Mouse (Mus musculus) left cerebral cortex, postnatal 10 days (tissue): Measurements from ENCODE around the gene Sppl3. TPM values are rescaled to one million over a fixed set of nuclear protein-coding genes. Genes with fewer than 3 reads are reported as not detected.
A peak's percentile ranks its signal among the peaks of the same experiment; 100 is the strongest.
"Not testable (repeated sequence)": the region's sequence is repeated elsewhere in the genome, so short reads cannot be mapped to it uniquely, and the experiment has no call there.

Source experiments
- DNase-seq, 2 experiments: peaks; one replicate each; pipeline ENCODE4 v3.0.0; 2021 to 2022; ENCODE audit warnings: low spot score in 2 of 2, mixed read lengths in 1 of 2; ENCODE audit errors: extremely low spot score in 1 of 2
- intact Hi-C: fragments of 180-260 bp; cut with DNase I; formaldehyde crosslinking; loops from one replicate; pipeline ENCODE4 v1.15.1; 2025
- total RNA-seq, 2 experiments: library from RNA; stranded (reverse); gene quantifications; 2 replicates each; pipeline ENCODE4 v1.2.3; 2021

The Sppl3 gene
- total RNA-seq, 2 experiments from 2014 or later, result 112 to 115 TPM

DNA sequence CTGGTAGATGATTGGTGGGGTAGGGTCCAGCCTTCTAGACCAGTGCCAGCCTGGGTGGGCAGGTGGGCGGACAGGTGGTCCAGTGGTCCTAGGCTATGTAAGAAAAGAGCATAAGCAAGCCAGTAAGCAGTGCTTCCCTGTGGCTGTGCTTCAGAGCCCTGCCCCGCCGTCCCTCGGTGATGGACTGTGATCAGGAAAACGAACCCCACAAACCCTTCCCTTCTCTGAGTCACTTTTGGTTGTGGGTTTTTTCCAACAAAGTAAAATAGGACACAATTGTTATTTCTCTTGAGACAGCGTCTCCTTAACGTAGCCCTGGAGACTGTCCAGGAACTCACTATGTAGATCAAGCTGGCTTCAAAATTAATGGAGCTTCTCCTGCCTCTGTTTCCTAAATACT is 52.5 kb downstream of the Sppl3 start:
- DNase-seq, result no peak
- intact Hi-C loops, result no loop called here

DNA sequence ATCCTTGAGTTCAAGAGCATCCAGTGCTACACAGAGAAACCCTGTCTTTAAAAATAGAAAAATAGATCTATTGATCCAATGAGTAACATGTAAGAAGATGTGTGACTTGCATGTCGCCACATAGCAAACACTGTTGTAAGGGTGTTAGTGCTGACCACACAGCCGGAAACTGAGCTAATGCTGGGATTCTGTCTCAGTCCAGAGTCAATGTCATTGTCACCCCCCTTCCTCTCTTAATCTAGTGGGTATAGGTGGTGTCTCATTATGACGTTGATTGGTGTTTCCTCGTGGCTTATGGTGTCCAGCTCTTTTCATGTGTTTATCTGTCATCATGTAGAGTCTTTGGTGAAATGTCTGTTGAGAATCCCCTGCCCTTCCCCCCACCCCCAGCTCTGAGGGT is 55.3 kb downstream of the Sppl3 start:
- DNase-seq, result no peak
- intact Hi-C loops, result loop anchor here (5.0 kb wide), 1 partner anchor 54 kb away; the partner anchor contains the start of gene Sppl3

DNA sequence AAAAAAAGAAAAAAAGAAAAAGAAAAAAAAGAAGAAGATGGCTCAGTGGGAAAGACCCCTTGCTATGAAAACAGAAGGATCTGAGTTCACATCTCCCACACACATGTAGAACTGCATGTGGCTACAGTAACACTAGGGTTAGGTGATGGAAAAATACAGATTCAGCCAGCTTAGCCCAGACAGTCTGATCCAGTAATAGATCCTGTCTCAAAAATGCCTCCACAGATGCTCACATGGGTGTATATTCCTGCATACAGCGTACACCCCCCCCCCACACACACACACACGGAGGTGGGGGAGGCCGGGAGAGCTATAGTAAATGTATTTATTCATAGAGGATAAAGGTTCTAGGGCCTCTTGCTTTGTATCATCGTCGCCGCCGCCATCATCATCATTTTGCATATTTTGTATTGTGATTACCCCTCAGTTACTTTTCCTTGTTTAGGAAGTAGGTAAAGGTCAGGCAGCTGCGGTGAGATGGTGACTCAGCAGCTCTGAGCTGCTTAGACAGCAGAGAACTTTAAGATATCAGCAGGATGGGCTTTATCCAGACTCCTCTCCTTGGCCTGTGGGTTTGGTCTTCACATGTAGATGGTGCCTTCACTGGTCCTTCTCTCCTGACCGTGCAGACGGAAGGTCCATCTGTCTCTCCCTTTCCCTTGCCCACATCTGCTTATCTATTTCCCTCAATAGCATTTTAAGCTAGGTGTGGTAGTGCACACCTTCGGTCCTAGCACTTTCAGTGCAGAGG is 57.9 kb downstream of the Sppl3 start:
- intact Hi-C loops, result loop anchor here (5.0 kb wide), 1 partner anchor 57 kb away; the partner anchor contains the start of gene Sppl3
- DNase-seq, result no peak

DNA sequence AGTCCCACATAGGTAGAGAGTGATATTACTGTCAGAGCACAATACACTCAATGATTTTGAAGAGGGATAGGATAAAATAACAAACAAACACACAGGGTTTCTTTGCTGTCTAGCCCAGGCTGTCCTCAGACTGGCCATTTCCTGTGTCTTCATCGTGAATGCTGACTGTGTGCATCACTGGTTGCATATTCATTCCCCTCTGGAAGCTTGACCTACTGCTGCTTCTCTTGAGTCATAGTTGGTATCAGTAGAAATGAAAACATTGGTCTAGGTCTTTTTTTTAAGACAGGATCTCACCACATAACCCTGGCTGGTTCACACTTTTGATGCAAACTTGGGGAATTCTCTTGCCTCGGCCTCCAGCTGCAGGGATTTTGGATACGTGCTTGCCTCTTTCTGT is 58.7 kb downstream of the Sppl3 start:
- DNase-seq, result no peak
- intact Hi-C loops, result loop anchor here (5.0 kb wide), 1 partner anchor 57 kb away; the partner anchor contains the start of gene Sppl3

DNA sequence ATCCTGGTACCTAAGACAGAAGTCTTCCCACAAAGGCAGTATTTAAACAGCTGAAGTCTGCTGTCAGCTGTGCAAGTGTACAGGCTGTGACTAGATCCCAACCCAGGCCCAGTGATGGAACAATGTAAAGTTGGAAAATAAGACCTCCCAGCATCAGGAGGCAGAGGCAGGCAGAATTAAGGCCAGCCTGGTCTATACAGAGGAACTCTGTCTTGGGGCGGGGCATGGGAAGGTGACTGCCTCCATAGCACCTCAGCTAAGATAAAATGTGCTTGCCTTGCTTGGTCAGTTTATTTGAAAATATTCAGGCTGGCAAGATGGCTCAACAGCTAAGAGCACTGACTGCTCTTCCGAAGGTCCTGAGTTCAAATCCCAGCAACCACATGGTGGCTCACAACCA is 59.5 kb downstream of the Sppl3 start:
- DNase-seq, result no peak
- intact Hi-C loops, result no loop called here

DNA sequence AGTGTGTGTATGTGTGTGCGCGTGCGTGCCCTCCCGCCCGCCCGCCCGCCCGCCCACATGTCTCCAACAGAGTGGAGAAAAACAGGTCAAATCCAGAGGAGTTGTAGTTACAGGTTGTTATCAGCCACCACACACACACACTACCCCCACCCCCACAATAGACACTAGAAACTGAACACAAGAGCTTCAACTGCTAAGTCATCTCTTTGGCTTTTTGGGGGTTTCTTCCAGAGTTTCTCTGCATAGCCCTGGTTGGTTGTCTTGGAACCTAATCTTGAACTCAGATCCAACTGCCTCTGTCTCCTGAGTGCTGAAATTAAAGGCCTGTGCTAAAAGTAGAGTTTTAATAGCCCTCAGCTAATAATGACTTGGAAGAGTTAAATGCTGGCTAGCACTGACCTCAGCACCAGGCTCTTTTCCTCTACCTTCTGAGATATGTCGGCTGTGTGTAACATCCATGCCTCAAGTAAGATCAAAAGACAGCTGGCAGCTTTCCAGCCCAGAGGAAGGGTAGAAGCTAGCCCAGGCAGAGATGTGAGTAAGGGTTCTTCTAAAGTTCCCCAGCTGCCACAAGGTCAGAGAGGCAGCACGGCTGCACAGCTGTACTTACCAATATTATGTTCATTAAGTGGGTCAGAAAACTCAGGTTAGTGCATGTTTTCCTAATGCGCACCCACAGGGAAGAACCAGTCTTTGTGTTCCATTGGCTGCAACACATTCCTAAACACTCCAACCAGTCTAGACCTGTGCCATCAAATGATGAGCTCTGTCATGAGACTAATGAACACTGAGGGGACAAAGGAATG is 60.4 kb downstream of the Sppl3 start:
- peak in 1 of 2 experiments; percentile 40 for DNase-seq
- intact Hi-C loops, result no loop called here

DNA sequence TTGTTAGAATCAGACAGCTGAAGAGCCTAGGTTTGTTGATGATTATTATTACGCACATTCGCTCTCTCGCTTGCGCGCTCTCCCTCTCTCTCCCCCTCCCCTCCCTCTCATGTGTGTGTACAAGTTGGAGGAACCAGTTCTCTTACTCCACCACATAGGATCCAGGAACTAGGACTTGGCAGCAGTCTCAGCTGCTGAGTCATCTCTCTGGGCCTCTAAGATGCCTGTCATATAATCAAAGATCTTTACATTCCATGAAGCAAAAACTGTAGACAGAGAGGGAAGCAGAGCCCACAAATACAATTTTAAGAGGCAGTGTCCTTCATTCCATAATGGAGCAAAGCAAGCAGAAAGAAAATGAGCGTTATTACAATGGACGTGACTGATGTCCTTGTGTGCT is 61.2 kb downstream of the Sppl3 start:
- peak; percentile 37 to 49 for DNase-seq
- intact Hi-C loops, result no loop called here

DNA sequence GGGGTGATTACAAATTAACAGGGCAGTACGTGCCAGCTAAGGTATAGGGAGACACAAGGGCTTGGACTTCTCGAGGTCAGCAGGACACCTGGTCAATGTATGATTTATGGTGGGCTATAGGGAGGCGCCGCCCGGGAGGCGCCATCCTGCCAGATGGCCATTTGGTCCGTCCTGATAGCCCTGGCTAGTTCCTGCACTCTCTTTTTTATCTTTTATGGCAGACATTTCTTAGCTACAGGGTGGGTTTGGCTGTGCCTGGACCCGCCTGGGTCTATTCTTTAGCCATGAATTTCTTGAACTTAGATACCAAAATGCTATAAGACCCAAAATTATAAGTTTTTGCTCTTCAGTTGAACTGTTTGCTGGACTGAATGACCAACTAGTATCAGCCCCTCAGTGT is 62.4 kb downstream of the Sppl3 start:
- intact Hi-C loops, DNase-seq: not testable (repeated sequence)

DNA sequence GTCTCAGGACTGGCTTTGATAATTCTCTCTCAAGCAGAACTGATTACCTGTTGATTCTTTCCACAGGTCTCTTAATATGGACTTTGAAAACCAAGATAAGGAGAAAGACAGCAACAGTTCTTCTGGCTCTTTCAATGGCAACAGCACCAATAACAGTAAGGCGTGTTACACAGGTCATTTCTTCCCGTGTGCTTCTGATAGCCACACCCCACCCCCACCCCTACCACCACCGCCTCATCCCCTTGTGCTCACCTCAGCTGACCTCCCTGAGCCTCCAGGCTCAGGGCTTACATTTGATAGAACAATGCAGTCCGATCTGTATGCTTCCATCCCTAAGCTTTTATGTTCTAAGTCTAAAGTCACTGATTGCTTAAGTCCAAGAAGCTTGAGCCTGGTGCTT is 63.8 kb downstream of the Sppl3 start:
- intact Hi-C loops, result no loop called here
- DNase-seq, result no peak

DNA sequence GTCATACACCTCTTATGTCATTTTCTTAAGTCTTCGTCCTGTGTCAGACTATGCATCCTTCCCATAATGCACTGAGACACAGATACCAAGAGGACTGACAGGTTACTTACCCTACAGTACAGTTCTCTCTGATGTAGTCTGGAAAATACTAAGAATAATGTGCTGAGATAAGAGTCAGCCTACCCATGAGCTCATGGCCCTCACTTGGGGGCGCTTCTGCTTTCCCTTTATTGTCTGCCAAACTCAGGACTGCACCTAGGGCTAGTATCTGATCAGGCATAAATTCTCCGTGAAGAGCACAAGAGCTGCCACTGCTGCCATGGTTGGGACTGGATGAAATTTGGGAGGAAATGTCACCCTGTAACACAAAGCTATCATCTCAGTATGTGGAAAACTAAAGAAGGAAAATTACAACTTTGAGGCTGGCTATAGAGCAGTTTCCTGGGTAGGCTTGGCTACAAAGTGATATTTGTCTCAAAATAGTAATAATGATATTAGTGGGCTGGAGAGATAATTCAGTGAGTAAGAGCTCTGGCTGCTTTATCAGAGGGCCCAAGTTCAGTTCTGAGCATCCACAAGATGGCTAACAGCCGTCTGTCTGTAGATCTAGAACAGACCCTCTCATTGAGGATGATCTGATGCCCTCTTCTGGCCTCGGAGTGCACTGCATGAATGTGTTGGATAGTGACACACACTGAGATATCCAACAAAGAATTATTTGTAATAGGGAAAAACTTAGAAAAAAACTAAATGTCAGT is 65.4 kb downstream of the Sppl3 start:
- intact Hi-C loops, result loop anchor here (1.0 kb wide), 1 partner anchor 97 kb away; no protein-coding TSS in a partner anchor
- DNase-seq, result peak; percentile 36 to 65

DNA sequence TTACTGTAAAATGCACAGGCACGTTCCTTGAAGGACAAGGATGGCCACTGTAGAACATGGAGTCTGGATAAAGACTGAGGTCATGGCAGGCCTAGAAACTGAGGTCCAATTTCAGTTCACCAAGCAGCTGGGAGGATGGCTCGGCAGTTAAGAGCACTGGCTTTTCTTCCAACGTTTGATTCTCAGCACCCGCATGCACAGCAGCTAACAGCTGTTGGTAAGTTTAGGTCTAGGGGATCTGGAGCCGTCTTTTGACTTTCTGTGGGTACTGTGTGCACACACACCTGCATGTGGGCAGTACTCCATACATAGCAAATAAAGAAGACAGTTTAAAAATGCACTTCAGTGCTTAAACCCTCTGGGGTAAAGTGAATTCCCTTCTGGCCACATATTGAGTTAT is 70.7 kb downstream of the Sppl3 start:
- intact Hi-C loops, result no loop called here

DNA sequence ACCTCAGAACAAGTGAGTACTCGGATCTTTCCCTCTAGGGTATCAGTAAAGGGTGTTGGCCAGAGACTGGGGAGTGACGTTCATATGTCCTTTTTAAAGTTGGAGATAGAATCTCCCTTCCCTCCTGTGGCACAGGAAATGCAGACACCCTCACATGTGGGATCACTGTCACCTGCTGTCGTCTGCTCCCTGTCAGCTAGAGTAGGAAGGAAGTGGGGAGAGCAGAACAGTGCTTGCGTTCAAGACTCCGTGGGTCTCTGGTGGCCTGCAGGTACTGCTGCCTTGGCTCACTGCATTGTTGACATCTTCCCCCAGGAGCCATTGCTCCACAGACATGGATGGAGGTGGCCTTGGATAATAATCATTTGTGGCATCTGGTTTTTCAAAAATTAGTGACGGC is 72.6 kb downstream of the Sppl3 start:
- intact Hi-C loops, result no loop called here
- DNase-seq, result no peak

More for the DNA sequence above, 70.7 kb downstream of the Sppl3 start:
- DNase-seq, result no peak

DNA sequence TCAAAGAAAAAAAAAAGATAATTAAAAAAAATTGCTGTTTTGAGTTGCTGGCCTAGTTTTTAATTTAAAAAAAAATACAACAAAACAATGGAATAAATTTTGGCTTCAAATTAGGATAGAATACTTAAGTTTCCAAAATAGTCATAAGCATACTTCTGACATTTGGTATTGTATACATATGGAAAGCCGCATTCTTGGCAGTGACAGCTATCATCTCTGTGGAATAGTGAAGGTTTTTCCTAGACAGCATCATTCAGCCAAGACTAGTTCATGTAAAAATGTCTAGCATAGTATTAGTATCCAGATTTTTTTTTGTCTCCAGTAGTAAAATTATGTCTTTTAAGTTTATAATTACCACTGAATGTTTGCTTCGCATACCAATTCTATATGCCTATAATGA is 74.7 kb downstream of the Sppl3 start:
- intact Hi-C loops, result no loop called here
- DNase-seq, result no peak

DNA sequence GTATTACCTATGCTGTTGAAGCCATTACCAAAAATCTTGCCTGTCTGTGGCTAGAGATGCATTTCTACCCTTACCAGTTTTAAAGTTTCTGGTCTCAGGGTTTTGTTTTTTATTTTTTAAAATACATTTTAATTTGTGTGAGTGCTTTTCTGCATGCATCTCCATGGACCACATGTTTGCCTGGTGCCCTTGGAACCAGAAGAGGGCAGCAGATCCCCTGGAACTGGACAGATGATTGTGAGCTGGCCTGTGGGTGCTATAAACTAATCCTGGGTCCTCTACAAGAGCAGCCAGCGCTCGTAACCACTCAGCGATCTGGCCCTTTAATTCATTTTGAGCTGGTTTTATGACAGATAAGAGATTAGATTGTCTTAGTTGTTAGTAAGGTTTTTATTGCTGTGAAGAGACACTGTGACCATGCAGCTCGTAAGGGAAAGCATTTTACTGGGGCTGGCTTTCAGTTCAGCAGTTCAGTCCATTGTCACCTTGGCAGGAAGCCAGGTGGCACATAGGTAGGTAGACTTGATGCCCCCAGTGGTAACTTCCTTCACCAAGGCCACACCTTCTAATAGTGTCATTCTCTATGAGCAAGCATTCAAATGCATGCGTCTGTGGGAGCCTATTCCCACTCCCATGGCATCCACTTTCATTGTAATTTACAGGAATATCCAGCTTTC is 78.8 kb downstream of the Sppl3 start:
- DNase-seq, result no peak

DNA sequence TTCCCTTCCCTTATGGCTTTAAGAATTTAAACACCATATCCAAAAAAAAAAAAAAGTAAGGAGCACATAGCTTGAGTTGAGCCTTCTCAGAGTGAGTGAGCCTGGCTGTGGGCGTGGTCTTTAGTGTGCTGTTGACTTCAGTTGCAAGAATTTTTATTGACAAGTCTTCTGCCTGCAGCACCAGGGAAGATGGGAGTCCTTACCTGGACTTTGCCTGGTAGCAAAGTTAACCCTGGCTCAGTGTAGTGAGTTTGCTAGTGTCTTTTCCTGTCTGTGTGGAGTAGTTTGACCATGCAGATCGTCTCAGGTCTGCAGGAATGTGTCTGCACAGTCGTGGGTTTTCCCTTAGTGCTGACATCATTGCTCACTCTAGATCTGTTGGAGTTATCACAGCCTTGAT is 80.1 kb downstream of the Sppl3 start:
- DNase-seq, result no peak
- intact Hi-C loops, result no loop called here

More for the DNA sequence above, 78.8 kb downstream of the Sppl3 start:
- intact Hi-C loops, result no loop called here

DNA sequence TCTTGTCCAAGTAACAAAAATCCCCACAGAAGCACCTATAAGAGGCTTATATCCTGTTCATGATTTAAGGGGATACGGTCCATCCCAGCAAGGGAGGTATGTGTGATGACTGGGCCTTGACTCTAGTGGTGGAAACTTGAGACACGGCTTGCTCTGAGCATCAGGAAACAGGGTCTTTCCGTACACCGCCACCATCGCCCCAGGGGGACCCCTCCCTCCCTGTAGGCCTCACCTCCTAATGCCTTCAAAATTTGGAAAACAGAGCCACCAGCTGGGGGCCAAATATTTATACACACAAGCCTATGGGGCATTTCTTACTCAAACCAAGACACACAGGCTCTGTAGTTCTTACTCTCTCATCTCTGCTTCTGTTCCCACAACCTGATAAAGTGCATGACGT is 80.8 kb downstream of the Sppl3 start:
- DNase-seq, result no peak
- intact Hi-C loops, result no loop called here

DNA sequence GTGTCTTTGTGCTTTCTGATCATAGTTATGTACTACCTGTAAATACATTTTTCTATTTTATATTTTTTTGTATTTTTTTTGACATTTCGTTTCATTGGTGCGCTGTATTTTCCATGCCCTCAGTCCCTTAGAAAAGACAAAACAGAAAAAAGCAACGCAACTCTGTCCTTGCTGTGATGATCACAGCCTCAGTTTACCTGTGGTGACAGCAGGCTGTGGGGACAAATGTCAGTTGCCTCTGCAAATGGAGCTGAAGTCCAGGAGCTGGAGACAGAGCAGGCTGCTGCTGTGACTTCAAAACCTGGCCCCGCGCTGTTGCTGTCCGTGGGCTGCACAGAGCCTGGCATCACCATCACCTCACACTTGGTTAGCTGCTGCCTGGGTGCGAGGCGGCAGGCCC is 87.3 kb downstream of the Sppl3 start, which contains the start of gene Gm10401:
Gm10401 (minus strand) TSS at position 101 of the 400 bp plus-strand sequence.
- no peak for DNase-seq
- intact Hi-C loops, result no loop called here

DNA sequence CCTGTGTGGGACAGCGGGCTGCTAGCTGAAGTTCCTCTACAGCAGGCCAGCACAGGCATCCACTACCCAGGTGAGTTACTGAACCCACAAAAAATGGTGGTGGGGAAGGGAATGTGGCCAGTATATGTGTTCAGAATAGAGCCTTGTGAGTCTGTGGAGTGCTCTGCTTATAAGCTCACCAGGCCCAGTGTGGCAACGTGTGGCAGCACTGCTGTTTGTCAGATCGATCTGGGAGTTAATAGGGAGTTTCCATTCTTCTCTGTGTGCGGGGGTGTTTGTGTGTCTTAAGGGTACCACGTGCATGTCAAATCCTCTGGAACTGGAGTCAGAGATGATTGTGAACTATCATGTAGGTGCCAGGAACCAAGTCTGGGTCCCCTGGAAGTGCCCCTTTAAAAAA is 88.6 kb downstream of the Sppl3 start:
- no peak for DNase-seq
- intact Hi-C loops, result no loop called here

DNA sequence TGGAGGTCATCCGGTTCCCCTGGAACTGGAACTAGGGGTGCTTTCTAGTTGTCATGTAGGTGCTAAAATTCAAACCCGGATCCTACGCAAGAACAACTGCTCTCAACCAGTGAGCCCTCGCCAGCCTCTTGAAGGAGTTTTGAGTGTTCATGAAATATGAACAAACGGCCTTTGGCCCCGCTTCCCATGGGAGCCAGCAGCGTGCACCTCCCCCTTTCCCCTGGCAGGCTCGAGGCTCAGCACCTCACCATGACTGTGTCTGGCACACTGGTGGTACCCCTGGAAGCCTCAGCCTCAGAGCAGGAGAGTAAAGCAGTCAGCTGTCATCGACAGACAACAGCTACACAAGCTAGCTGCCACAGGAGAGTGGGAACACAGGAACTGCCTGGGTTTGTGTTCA is 89.1 kb downstream of the Sppl3 start:
- DNase-seq, result no peak
- intact Hi-C loops, result no loop called here
